Mouse (Mus musculus) midbrain, embryonic 11.5 days (tissue): ENCODE results near the gene Dact3. TPM values are rescaled to one million over a fixed set of nuclear protein-coding genes. Genes with fewer than 3 reads are reported as not detected.
A peak's percentile ranks its signal among the peaks of the same experiment; 100 is the strongest.

ENCODE experiments used
- ATAC-seq: fragments of 200-750 bp; cut with Nextera tagmentation; 2 replicates; pipeline ENCODE4 v1.8.0; 2017; ENCODE audit warnings: moderate TSS enrichment, moderate library complexity; ENCODE audit not compliant: low FRiP score
- DNase-seq: peaks from one replicate; pipeline ENCODE4 v3.0.0; 2015; ENCODE audit warnings: low spot score; ENCODE audit errors: missing footprints
- H3K27ac ChIP-seq: fragments of 300-500 bp; sonication (generic); 2 replicates; pipeline ENCODE4 v1.5.1; 2014; ENCODE audit warnings: low read depth, low read length
- H3K27me3 ChIP-seq: fragments of 300-500 bp; sonication (generic); 2 replicates; pipeline ENCODE4 v1.6.1; 2014; ENCODE audit warnings: mild to moderate bottlenecking, low read length, moderate library complexity, mixed read lengths; ENCODE audit not compliant: control insufficient read depth, insufficient read depth
- H3K36me3 ChIP-seq: fragments of 300-500 bp; sonication (generic); 2 replicates; pipeline ENCODE4 v1.6.1; 2014; ENCODE audit warnings: mild to moderate bottlenecking, low read length, moderate library complexity, mixed read lengths; ENCODE audit not compliant: control insufficient read depth, insufficient read depth
- H3K4me1 ChIP-seq: fragments of 300-500 bp; sonication (generic); 2 replicates; pipeline ENCODE4 v1.6.1; 2014; ENCODE audit warnings: low read length; ENCODE audit not compliant: control insufficient read depth, insufficient read depth
- H3K4me2 ChIP-seq: fragments of 300-500 bp; sonication (generic); 2 replicates; pipeline ENCODE4 v1.6.1; 2014; ENCODE audit warnings: mild to moderate bottlenecking, moderate library complexity
- H3K4me3 ChIP-seq: fragments of 300-500 bp; sonication (generic); 2 replicates; pipeline ENCODE4 v1.5.1; 2014; ENCODE audit warnings: low read depth, low read length
- H3K9ac ChIP-seq: fragments of 300-500 bp; sonication (generic); 2 replicates; pipeline ENCODE4 v1.6.1; 2014; ENCODE audit warnings: low read length
- H3K9me3 ChIP-seq: fragments of 300-500 bp; sonication (generic); 2 replicates; pipeline ENCODE4 v1.6.1; 2016; ENCODE audit warnings: low read length; ENCODE audit not compliant: control insufficient read depth
- WGBS: fragments of 180-500 bp; shearing (Covaris S2); extraction: QIAGEN DNeasy Blood & Tissue Kit; methylation state at CpG from one replicate; pipeline ENCODE4 v1.1.7; 2014; 5-methylcytosine and 5-hydroxymethylcytosine counted together
- polyA plus RNA-seq: library from polyadenylated mRNA; unstranded; fragments of >200 nt; fragmentation: Nextera tagmentation; extraction: Ambion mirVana; gene quantifications from 2 replicates; pipeline ENCODE4 v1.2.1, GENCODE M21; 2014

Gene Dact3
- polyA plus RNA-seq, 1 experiment from 2014 or later, result 5.3 TPM

DNA sequence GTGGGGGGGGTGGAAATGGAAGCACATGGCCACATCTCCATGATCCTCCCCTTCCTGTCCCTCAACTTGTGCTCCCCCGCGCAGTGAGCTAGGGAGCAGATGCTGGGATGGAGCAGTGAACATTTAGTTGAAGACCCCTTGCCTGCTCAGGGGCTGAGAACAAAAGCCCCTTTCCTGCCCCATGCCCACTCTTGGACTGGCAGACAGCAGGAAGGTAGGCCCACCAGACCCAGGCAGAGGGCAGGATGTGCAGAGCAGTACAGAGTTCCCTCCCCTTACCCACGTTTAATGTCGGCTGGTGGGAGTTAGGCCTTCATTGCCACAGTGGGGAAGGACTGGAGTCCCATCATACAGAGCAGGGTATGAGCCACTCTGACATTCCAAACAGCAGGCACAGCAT, 34.0 kb upstream of the Dact3 start:
- Histone ChIP-seq H3K36me3 (peaks cover 19% of the 10 kb centered on the region; the same call in 1 of the 2 replicates), H3K4me2 (no peak overlapping the region), H3K4me1 (peaks cover 8% of the 10 kb centered on the region), H3K27ac (no peak overlapping the region), H3K27me3 (no peaks in the 10 kb centered on the region), H3K9me3 (no peaks in the 10 kb centered on the region), H3K4me3 (no peak overlapping the region), H3K9ac (no peak overlapping the region)
- DNase-seq (no peak), ATAC-seq (no peak)
- 80% methylated on average over 4 of the region's 4 CpGs for WGBS

DNA sequence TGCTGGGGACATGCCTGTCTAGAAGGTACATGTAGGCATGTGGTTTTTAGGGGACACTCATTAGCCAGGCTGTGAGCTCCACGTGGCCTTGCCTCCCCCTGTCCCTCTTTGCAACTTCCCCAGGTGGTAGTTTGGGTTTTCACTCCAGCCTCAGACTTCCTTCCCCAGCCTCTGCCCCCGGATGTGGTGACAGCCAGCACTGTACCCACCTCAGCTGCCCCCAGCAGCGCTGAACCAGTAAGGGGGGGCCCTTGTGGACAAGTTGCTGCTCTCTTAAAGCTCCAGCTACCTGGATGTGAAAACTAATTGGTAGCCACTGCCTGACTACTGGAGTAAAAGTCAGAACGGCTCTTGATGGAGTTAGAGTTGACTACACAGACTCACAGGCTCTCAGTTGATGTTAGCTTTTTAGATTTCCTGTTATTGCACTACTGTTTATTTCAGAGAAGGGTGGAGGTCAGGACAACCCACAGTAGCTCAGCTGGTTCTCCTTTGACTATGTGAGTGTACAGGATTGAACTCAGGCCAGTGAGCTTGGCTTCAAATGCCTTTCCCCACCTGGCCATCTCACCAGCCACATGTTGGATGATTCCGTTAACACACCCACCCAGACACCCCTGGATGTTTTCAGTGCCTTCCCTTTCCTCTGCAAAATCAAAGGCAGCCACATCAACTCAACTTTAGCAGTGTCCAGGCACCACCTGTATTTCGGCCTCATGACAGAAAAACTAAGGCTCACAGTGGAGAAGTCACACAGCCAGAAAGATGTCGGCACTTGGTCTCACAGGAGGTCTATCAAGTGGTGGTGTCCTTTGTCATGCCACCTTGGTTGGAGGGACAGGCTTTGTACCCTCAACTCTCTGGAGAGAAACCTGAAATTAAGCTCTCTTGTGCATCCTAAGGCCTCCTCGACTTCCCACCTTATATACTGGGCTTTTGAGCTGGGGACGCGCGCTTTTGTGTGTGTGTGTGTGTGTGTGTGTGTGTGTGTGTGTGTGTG, 33.3 kb upstream of the Dact3 start:
- H3K4me1 ChIP-seq, result peaks cover 8% of the 10 kb centered on the region
- ATAC-seq, result peak; percentile 12

DNA sequence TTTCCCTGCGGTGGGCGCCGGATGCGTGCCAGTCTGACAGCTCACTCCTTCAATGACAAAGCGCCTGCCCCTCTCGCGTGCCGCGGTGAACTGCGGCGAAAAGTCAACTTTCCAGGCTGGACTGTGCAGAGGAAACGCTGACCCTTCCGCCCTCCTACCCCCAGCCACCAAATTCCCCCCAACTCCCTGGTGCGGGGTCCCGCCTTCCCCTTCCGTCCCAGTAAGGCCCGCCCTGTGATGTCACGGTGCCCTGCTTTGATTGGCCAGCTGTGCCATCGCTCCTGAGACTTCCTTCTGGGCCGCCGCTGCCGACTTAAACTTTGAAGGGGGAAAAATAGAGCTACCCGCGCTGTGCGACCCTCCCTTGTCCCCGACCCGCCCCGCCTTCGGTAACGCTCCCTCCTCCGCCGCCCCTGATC, 32.5 kb upstream of the Dact3 start, which contains the start of gene Prkd2:
TSS of gene Prkd2 (plus strand) at position 258 of the 419 bp plus-strand sequence.
- Histone ChIP-seq H3K36me3 (peaks cover 18% of the 10 kb centered on the region; the same call in 1 of the 2 replicates), H3K27ac (peak within 1 kb of the TSS; percentile 22), H3K4me1 (peaks cover 8% of the 10 kb centered on the region), H3K9me3 (no peaks in the 10 kb centered on the region), H3K4me3 (peak within 1 kb of the TSS; percentile 47), H3K27me3 (no peaks in the 10 kb centered on the region), H3K9ac (peak within 1 kb of the TSS; percentile 61), H3K4me2 (peak within 1 kb of the TSS; percentile 60)
- WGBS, result under 1% methylated on average over 32 of the region's 32 CpGs
- DNase-seq (peak; percentile 99), ATAC-seq (peak; percentile 93)

More for the DNA sequence above, 33.3 kb upstream of the Dact3 start:
- Histone ChIP-seq H3K4me3 (peak overlapping the region; percentile 47), H3K4me2 (peak overlapping the region; percentile 60), H3K27me3 (no peaks in the 10 kb centered on the region), H3K36me3 (peaks cover 19% of the 10 kb centered on the region; the same call in 1 of the 2 replicates), H3K9ac (peak overlapping the region; percentile 61), H3K9me3 (no peaks in the 10 kb centered on the region), H3K27ac (peak overlapping the region; percentile 11)
- DNase-seq, result no peak
- WGBS, result 47% methylated on average over 11 of the region's 11 CpGs

DNA sequence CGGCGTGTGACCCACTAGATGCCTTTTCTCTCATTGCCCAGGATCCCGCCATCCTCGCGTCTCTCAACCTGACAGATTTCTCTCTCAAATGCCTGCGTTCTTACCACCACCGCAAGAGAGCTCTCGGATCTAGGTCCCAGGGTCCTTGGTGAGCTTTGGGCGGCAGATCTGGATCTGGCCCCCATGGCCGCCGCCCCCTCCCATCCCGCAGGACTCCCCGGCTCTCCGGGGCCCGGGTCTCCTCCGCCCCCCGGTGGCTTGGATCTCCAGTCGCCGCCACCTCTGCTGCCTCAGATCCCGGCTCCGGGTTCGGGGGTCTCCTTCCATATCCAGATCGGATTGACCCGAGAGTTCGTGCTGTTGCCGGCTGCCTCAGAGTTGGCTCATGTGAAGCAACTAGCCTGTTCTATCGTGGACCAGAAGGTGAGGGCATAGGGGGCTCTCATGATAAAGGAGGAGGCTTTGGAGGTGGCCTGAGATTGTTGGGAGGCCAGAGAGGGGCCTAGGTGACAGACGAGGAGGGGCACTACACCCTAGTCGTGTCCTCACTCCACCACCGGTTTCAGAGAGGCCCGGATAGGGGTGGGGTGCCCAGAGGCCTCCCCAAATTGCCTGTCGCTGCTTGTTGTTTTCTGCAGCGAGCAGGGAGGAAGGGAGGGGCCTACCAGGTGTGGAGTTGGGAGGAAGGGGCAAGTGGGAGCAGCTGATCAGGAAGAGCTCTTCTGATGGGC, 31.5 kb upstream of the Dact3 start:
- peak overlapping the region; percentile 60 for H3K4me2 ChIP-seq
- WGBS, result 2% methylated on average over 33 of the region's 33 CpGs
- peak overlapping the region; percentile 47 for H3K4me3 ChIP-seq
- no peak overlapping the region for H3K27ac ChIP-seq
- ATAC-seq (peak; percentile 23; the same call in 1 of the 2 replicates), DNase-seq (peak; percentile 90)
- H3K27me3 ChIP-seq, result no peaks in the 10 kb centered on the region
- H3K9ac ChIP-seq, result peak overlapping the region; percentile 61
- H3K36me3 ChIP-seq, result peaks cover 10% of the 10 kb centered on the region; the same call in 1 of the 2 replicates
- H3K9me3 ChIP-seq, result no peaks in the 10 kb centered on the region
- H3K4me1 ChIP-seq, result peaks cover 8% of the 10 kb centered on the region

DNA sequence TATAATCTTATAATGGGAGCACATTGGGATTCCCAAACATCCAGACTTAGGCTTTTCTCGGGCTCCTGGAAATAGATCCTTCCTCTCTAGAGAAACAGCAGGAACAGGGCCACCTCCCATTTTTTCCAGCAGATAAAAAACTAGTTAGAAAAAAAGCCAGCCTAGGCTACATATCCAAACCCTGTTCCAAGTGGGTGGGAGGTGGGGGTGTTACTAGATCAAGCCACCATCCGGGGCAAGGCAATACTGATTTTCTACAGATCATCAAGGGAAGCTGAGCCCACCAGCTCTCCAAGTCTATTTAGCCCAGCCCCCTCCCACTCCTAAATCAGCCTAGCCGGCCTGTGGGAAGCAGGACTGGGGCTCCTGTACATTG, 30.4 kb upstream of the Dact3 start:
- no peaks in the 10 kb centered on the region for H3K9me3 ChIP-seq
- ATAC-seq, result no peak
- H3K4me1 ChIP-seq, result peaks cover 8% of the 10 kb centered on the region
- no peak overlapping the region for H3K4me3 ChIP-seq
- H3K4me2 ChIP-seq, result peak overlapping the region; percentile 10
- WGBS, result 74% methylated on average over 3 of the region's 3 CpGs
- no peak overlapping the region for H3K27ac ChIP-seq
- no peak for DNase-seq
- H3K9ac ChIP-seq, result 0 out of 2 replicates have a peak overlapping the region, but pooled peaks have one; percentile 0
- H3K36me3 ChIP-seq, result peaks cover 9% of the 10 kb centered on the region; the same call in 1 of the 2 replicates
- no peaks in the 10 kb centered on the region for H3K27me3 ChIP-seq

DNA sequence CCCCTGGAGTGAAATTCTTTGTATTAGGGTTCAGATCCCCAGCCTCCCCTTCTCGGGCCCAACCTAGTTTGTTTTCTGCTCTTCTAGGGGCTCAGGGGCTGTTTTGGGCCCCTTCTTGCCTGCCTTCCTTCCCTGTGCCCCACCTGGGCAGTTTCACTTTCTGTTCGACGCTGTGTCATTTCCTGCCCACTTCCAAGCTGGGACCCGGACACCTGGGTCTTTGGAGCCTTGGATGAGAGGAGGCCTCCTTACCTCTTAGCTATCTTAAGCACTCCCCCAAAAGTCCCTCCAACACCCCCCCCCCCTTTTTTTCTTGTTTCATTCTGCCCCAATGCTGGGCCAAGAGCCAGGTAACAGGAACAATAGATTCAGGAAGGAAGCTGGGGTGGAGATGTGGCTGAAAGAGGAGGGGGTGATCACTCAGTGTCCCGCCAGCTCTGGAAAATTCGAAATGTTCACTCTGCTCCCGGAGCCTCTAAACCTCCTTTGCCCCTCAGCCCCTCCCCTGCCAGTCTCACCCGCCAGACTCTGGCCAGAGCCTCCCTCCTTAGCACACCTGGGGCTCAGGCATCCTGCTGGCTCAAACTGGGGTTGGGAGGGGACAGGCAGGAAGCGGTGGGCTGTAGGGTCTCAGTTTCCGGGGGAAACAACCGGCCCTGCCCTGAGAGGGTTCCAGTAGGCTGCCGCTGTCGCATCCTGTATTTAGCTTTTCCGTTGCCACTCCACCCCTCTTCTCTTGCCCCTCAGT, 29.9 kb upstream of the Dact3 start:
- H3K36me3 ChIP-seq, result peaks cover 6% of the 10 kb centered on the region; the same call in 1 of the 2 replicates
- no peak for DNase-seq

DNA sequence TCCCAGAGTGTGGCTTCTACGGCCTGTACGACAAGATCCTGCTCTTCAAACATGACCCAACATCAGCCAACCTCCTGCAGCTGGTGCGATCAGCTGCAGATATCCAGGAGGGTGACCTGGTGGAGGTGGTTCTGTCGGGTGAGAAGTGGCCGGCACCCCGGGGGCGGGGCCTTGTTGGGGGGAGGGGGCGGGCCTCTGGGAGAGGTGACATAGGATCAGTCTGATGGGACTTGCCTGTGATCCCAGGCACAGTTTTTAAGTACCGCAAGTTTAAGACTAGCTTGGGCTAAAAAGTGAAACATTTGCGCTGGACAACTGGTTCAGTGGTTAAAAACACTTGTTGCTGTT, 29.3 kb upstream of the Dact3 start:
- no peak for ATAC-seq
- Histone ChIP-seq H3K4me2 (peak overlapping the region; percentile 27; the same call in 1 of the 2 replicates), H3K36me3 (peaks cover 5% of the 10 kb centered on the region; the same call in 1 of the 2 replicates), H3K27me3 (no peaks in the 10 kb centered on the region), H3K9ac (peak overlapping the region; percentile 30; the same call in 1 of the 2 replicates), H3K4me1 (peaks cover 8% of the 10 kb centered on the region), H3K27ac (no peak overlapping the region), H3K4me3 (no peak overlapping the region), H3K9me3 (no peaks in the 10 kb centered on the region)
- 36% methylated on average over 10 of the region's 10 CpGs for WGBS
- DNase-seq, result no peak

More for the DNA sequence above, 29.9 kb upstream of the Dact3 start:
- H3K4me3 ChIP-seq, result no peak overlapping the region
- H3K4me1 ChIP-seq, result peaks cover 8% of the 10 kb centered on the region
- H3K27me3 ChIP-seq, result no peaks in the 10 kb centered on the region
- 41% methylated on average over 14 of the region's 14 CpGs for WGBS
- H3K9me3 ChIP-seq, result no peaks in the 10 kb centered on the region
- peak overlapping the region; percentile 27 for H3K4me2 ChIP-seq
- ATAC-seq, result no peak
- H3K27ac ChIP-seq, result no peak overlapping the region
- peak overlapping the region; percentile 30; the same call in 1 of the 2 replicates for H3K9ac ChIP-seq

DNA sequence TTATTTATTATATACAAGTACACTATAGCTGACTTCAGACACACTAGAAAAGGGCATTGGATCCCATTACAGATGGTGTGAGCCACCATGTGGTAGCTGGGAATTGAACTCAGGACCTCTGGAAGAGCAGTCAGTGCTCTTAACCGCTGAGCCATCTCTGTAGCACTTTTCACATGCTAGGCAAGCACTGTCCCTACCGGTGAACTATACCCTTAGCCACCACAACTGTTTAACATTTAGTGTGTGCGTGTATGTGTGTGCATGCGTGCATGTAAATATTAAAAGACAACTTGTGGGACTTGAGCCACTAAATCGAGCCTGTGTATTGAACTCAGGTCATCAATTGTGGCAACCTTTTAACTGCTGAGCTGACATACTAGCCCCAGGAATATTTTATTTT, 28.3 kb upstream of the Dact3 start:
- H3K36me3 ChIP-seq, result 0 out of 2 replicates have a peak, but pooled peaks cover 4% of the 10 kb centered on the region

More for the DNA sequence above, 28.3 kb upstream of the Dact3 start:
- WGBS, result 93% methylated on average over 5 of the region's 5 CpGs
- no peak overlapping the region for H3K4me3 ChIP-seq
- no peak for ATAC-seq
- no peak overlapping the region for H3K27ac ChIP-seq
- H3K4me1 ChIP-seq, result peaks cover 8% of the 10 kb centered on the region
- no peak overlapping the region for H3K9ac ChIP-seq
- no peaks in the 10 kb centered on the region for H3K9me3 ChIP-seq
- no peaks in the 10 kb centered on the region for H3K27me3 ChIP-seq
- H3K4me2 ChIP-seq, result no peak overlapping the region
- no peak for DNase-seq
